Mouse (Mus musculus): ENCODE results near the gene Setx.

- TF ChIP-seq MYOD1 (IDR thresholded peaks at IDR 0.05; ENCODE audit: control insufficient read depth in 1 of 3, insufficient read length in 2 of 3, low read depth in 2 of 3) = no peak
- TF ChIP-seq MAX (IDR thresholded peaks at IDR 0.05; ENCODE audit: low read depth) = no peak
- no peak for TF ChIP-seq USF1 (IDR thresholded peaks at IDR 0.05; ENCODE audit: low read depth)
- TF ChIP-seq TCF12 (IDR thresholded peaks at IDR 0.05; ENCODE audit: insufficient read depth, poor library complexity, severe bottlenecking) = no peak
- no peak for TF ChIP-seq E2F4 (IDR thresholded peaks at IDR 0.05; ENCODE audit: insufficient read depth)
- TF ChIP-seq POLR2A (IDR thresholded peaks at IDR 0.05; ENCODE audit: insufficient read length, low read depth) = no peak
- TF ChIP-seq MYOG (IDR thresholded peaks at IDR 0.05; ENCODE audit: control insufficient read depth in 1 of 3, insufficient read depth in 1 of 3, insufficient read length in 2 of 3, low read depth in 2 of 3) = no peak
Measured at GRCm38 (mm10) chr2:29217897-29218296, 93.9 kb downstream of the Setx start.
